ENCODE assay signal across 8 mouse cellular contexts in the genomic region with DNA sequence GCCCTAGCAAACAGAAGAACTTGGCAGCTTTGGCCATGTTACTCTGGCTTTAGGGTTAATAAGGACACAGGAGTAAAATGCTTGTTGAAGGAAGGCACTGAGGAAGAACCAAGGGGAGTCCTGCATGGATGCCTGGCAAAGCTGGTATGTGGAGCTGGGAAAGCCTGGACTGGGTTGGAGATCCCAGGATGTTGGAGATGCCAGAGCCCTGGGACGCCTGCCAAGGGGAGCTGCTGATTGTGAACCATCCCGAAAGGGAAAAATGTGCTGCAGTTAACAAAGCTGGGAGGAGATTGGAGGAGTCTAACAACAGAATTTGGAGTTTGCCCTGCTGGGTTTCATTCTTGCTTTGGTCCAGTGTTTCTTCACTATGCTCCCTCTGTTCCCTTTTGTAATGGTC.
DNase-seq lines count a peak whose midpoint lies in the region; ATAC-seq lines count a peak whose summit lies in the region.

No protein-coding gene starts in this region.

- no peaks in the 10 kb centered on the region for H3K27me3 ChIP-seq in heart, embryonic 11.5 days (ENCODE audit: control insufficient read depth, insufficient read depth, low read length)
- H3K27me3 ChIP-seq in hindbrain, embryonic 12.5 days: no peaks in the 10 kb centered on the region
- no peaks in the 10 kb centered on the region for H3K27me3 ChIP-seq in hindbrain, embryonic 13.5 days

- 0 out of 2 replicates have a peak, but pooled peaks cover 3% of the 10 kb centered on the region for H3K4me1 ChIP-seq in heart, embryonic 11.5 days (ENCODE audit: control insufficient read depth, insufficient read depth, low read length)
- no peaks in the 10 kb centered on the region for H3K4me1 ChIP-seq in hindbrain, embryonic 12.5 days
- no peaks in the 10 kb centered on the region for H3K4me1 ChIP-seq in hindbrain, embryonic 13.5 days (replicated peaks)

- no peak overlapping the region for H3K4me2 ChIP-seq in heart, embryonic 11.5 days
- no peak overlapping the region for H3K4me2 ChIP-seq in hindbrain, embryonic 12.5 days (replicated peaks)
- H3K4me2 ChIP-seq in hindbrain, embryonic 13.5 days: no peak overlapping the region

- DNase-seq in heart, adult 11 months: peak; percentile 96
- peak; percentile 72 for DNase-seq in adrenal gland, adult 2 months
- DNase-seq in gastrocnemius, postnatal 10 days: peak; percentile 69
- DNase-seq in kidney, postnatal 14 days: peak; percentile 94
- peak; percentile 63 for DNase-seq in right cerebral cortex, postnatal 14 days

- H3K36me3 ChIP-seq in heart, embryonic 11.5 days (ENCODE audit: control insufficient read depth, insufficient read depth, low read length): no peaks in the 10 kb centered on the region; the same call in 1 of the 2 replicates
- no peaks in the 10 kb centered on the region for H3K36me3 ChIP-seq in hindbrain, embryonic 12.5 days
- H3K36me3 ChIP-seq in hindbrain, embryonic 13.5 days: no peaks in the 10 kb centered on the region

- H3K4me3 ChIP-seq in heart, embryonic 11.5 days (ENCODE audit: low read depth, low read length): no peak overlapping the region
- no peak overlapping the region for H3K4me3 ChIP-seq in hindbrain, embryonic 12.5 days
- no peak overlapping the region for H3K4me3 ChIP-seq in hindbrain, embryonic 13.5 days

- no peak overlapping the region for H3K9ac ChIP-seq in heart, embryonic 11.5 days (ENCODE audit: low read depth, low read length)
- H3K9ac ChIP-seq in hindbrain, embryonic 12.5 days: no peak overlapping the region
- H3K9ac ChIP-seq in hindbrain, embryonic 13.5 days: no peak overlapping the region

- 78% methylated on average over 2 of the region's 2 CpGs for WGBS in heart, embryonic 11.5 days (ENCODE audit: insufficient replicate concordance)
- WGBS in hindbrain, embryonic 12.5 days: 86% methylated on average over 2 of the region's 2 CpGs
- WGBS in hindbrain, embryonic 13.5 days: 79% methylated on average over 2 of the region's 2 CpGs

- no peaks in the 10 kb centered on the region for H3K9me3 ChIP-seq in heart, embryonic 11.5 days (replicated peaks; ENCODE audit: control insufficient read depth, low read length)
- H3K9me3 ChIP-seq in hindbrain, embryonic 12.5 days (replicated peaks): no peaks in the 10 kb centered on the region
- no peaks in the 10 kb centered on the region for H3K9me3 ChIP-seq in hindbrain, embryonic 13.5 days

- no peak for ATAC-seq in heart, embryonic 11.5 days (replicated peaks; ENCODE audit: insufficient number of reproducible peaks, low FRiP score, low TSS enrichment)
- no peak for ATAC-seq in hindbrain, embryonic 12.5 days (ENCODE audit: low FRiP score)
- no peak for ATAC-seq in hindbrain, embryonic 13.5 days (ENCODE audit: low FRiP score)

- no peak overlapping the region for H3K27ac ChIP-seq in heart, embryonic 11.5 days (ENCODE audit: low read depth, low read length)
- H3K27ac ChIP-seq in hindbrain, embryonic 12.5 days: no peak overlapping the region
- H3K27ac ChIP-seq in hindbrain, embryonic 13.5 days: no peak overlapping the region
